29 mouse cellular contexts compared by ENCODE assay signal in genomic region chr6:52318271-52318670, GRCm38 (mm10). TPM values are rescaled to one million over a fixed set of nuclear protein-coding genes. Genes with fewer than 3 reads are reported as not detected.
"Had no signal": no experiment of that assay in that cellular context is flagged by ENCODE, and none has a peak within 500 bp of the region (broad histone marks: within the 10 kb centered on the region; RNA-seq: fewer than 3 reads in every experiment).

No protein-coding gene starts in this region.

- H3K36me3 ChIP-seq: heart, embryonic 10.5 days; heart, embryonic 12.5 days; hindbrain, embryonic 10.5 days; intestine, embryonic 15.5 days; limb, embryonic 10.5 days; limb, embryonic 12.5 days had no signal

- H3K27ac ChIP-seq: gastrocnemius, adult 2 months; heart, embryonic 10.5 days; hindbrain, embryonic 10.5 days; intestine, embryonic 15.5 days; layer of hippocampus, adult 2 months; left cerebral cortex, adult 2 months; limb, embryonic 10.5 days; limb, embryonic 12.5 days had no signal

- H3K9me3 ChIP-seq: heart, embryonic 10.5 days; heart, embryonic 12.5 days; hindbrain, embryonic 10.5 days; intestine, embryonic 15.5 days; limb, embryonic 10.5 days; limb, embryonic 12.5 days had no signal

- H3K4me3 ChIP-seq: gastrocnemius, adult 2 months; heart, embryonic 10.5 days; heart, embryonic 12.5 days; hindbrain, embryonic 10.5 days; intestine, embryonic 15.5 days; layer of hippocampus, adult 2 months; left cerebral cortex, adult 2 months; limb, embryonic 10.5 days; limb, embryonic 12.5 days had no signal

- H3K9ac ChIP-seq: heart, embryonic 12.5 days; intestine, embryonic 15.5 days; limb, embryonic 12.5 days had no signal

- ATAC-seq: forebrain, embryonic 16.5 days; inflammation-experienced regulatory T-cells, adult 6 months; intestine, embryonic 15.5 days; intestine, postnatal 0 days had no signal

- DNase-seq: gastrocnemius, adult 2 months; gastrocnemius, postnatal 10 days; gastrocnemius, postnatal 25 days; heart, adult 18-20 months; heart, postnatal 10 days; heart, postnatal 4 days; kidney, adult 18-20 months; kidney, adult 8-10 months; kidney, postnatal 10 days; kidney, postnatal 25 days; kidney, postnatal 4 days; liver had no signal

- H3K4me2 ChIP-seq: heart, embryonic 12.5 days; intestine, embryonic 15.5 days; limb, embryonic 12.5 days; liver, embryonic 11.5 days had no signal

RNA-seq across cellular contexts. Expression of gene Evx1, which starts 5.0 kb away (rescaled TPM):
- polyA plus RNA-seq: forebrain, embryonic 16.5 days; frontal cortex, adult 2 months; heart, embryonic 12.5 days; heart, embryonic 14.5 days; heart, embryonic 16.5 days; inflammation-experienced regulatory T-cells, adult 6 months; kidney, embryonic 14.5 days; kidney, embryonic 16.5 days had no signal

RNA-seq across cellular contexts. Expression of gene Hoxa13, which starts 57.6 kb away (rescaled TPM):
- polyA plus RNA-seq: forebrain, embryonic 16.5 days; frontal cortex, adult 2 months; heart, embryonic 10.5 days; heart, embryonic 12.5 days; heart, embryonic 14.5 days; heart, embryonic 16.5 days; hindbrain, embryonic 10.5 days; inflammation-experienced regulatory T-cells, adult 6 months; intestine, postnatal 0 days; kidney, embryonic 14.5 days had no signal
